Mouse (Mus musculus) liver, postnatal 0 days (tissue): ENCODE measurements around the gene Hist1h3a.
"Not testable (repeated sequence)": the region's sequence is repeated elsewhere in the genome, so short reads cannot be mapped to it uniquely, and the experiment has no call there.

ENCODE experiments used
- CTCF ChIP-seq: sonication (generic); IDR thresholded peaks from 2 replicates; pipeline ENCODE4 v1.5.1; 2016; ENCODE audit warnings: antibody characterized with exemption, low read depth
- EP300 ChIP-seq: IDR thresholded peaks from 2 replicates; pipeline ENCODE4 v1.6.1; 2016; ENCODE audit warnings: antibody characterized with exemption, low read depth, mild to moderate bottlenecking

DNA sequence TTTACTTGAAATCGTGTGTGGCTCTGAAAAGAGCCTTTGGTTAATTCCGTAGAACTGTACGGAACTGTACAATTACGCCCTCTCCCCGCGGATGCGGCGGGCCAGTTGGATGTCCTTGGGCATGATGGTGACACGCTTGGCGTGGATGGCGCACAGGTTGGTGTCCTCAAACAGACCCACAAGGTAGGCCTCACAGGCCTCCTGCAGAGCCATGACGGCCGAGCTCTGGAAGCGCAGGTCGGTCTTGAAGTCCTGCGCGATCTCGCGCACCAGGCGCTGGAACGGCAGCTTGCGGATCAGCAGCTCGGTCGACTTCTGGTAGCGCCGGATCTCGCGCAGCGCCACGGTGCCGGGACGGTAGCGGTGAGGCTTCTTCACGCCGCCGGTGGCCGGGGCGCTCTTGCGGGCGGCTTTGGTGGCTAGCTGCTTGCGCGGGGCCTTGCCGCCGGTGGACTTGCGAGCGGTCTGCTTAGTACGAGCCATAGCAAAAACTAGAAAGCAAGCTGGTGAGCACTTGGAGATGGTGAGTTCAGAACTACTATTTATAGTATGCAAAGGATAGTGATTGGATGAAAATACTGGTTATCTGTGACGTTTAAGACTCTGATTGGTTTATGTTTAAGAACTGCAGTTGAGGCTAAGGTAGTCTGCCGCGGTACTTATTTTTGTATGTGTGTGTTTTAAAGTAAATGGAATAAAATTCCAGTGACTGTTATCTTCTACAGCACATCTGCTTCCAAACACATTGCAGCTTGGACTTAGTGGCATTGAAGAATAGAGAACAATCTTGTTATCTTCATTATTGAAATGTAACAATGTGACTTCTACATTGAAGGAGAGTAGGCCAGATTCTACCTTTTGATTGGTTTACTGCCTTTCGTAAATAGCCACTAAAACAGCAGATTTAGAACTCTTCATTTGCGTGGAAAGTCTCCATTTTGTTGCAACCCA, at the start of gene Hist1h3a:
- not testable (repeated sequence) for TF ChIP-seq CTCF
- TF ChIP-seq EP300, result peak; percentile 72
